Mouse (Mus musculus): ENCODE data around the gene Myt1.

- TF ChIP-seq EP300 (IDR thresholded peaks at IDR 0.05) = no peak
- TF ChIP-seq CTCF (IDR thresholded peaks at IDR 0.05) = no peak
Observed at GRCm38 (mm10) chr2:181787852-181788251, 24.7 kb downstream of the Myt1 start.

Data from lung, postnatal 0 days (tissue).